Mouse (Mus musculus): ENCODE data around the gene Slc47a1.
"Not testable (repeated sequence)": the region's sequence is repeated elsewhere in the genome, so short reads cannot be mapped to it uniquely, and the experiment has no call there.

The Slc47a1 gene

DNA sequence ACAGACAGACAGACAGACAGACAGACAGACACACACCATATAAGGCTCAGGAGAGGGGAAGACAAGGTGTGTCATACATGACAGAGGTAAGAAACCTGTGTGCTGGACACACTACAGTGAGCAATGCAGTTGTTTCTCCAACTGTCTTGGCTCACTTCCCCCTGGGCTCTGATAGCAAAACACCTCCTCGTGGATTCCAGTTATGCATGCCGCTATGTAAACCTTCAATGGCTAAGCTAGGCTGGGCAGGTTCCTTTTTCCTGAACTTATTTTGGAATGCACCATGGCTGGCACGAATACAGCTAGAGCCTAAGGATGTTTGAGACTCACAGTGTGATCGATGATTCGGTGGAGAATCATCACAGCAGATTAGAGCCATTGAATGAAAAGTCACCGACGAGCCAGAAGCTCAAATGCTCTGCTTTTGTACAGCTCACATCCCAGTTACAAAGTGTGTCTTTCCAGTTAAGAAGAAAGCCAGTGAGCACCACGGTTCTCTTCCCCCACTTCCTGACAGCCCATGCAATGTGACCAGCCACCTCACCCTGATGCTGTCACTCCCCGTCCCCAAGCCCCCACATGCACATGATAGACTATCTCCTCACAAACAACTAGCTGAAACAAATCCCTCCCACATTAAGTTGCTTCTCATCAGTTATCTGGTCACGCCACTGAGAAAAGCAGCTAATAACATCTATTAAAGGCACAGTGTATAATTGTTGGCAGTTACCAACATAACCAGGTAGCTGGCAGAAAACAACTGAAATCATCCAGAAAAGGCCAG, 57.0 kb downstream of the Slc47a1 start:
- in situ Hi-C loops (cut with MboI, MseI), result no loop called here

DNA sequence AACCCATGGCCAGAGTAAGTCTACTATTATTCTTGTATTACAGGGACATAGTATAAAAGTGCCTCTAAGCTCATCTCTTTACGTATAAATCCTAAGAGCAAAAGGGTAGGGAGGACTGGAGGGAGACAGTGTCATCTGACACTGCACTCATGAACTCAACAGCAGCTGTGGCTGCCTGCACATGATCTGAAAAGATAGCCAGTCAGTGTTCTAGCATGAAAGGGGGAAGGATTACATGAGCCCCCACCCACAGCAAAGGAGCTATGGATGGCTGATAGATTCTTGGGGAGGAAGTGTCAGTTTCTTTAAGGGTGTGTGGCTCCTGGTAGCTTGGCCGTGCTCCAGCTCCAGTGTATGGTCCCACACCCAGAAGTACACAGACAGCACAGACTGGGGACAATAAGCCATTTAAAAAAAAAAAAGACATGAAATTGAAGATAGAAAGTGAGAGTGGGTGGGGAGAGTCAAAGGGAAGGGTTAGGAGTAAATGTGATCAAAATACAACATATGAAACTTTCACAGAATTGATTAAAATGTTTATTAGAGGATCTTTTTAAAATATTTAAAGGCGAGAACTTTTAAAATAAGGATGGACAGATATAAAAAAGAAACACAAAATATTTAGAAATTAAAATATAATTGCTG, 58.1 kb downstream of the Slc47a1 start:
- in situ Hi-C loops (cut with MboI, MseI), result no loop called here

DNA sequence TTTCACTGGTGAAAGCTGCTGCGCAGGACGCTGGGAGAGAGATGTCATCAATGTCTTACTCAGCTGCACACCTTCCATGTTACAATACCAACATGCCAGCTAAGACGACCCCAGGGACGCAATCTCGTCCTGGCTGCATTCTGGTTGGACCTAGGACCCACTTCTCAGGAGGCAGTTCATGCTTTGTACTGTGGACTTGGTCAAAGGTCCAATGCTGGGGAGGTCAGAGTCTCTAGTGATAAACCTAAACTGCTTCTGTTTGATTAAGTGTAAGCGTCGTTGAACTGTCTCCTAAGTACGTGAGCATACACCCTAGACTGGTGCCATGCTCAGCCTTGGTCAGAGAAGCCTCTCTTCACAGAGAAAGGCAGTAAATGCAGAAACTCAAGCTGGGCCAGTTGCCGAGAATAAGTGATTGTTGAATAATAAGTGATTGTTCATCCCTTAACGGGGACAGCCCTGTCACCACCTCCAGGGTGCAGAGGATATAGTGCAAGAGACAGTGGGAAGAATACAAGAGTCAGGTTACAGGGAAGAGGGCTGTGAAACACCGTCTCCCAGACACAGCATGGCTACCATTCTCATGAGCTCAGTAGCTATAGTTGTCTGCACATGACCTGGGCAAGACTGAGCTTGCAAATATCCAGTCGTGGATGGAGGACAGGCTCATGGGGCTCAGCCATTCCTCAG, 58.8 kb downstream of the Slc47a1 start:
- in situ Hi-C loops (cut with MboI, MseI), result no loop called here

DNA sequence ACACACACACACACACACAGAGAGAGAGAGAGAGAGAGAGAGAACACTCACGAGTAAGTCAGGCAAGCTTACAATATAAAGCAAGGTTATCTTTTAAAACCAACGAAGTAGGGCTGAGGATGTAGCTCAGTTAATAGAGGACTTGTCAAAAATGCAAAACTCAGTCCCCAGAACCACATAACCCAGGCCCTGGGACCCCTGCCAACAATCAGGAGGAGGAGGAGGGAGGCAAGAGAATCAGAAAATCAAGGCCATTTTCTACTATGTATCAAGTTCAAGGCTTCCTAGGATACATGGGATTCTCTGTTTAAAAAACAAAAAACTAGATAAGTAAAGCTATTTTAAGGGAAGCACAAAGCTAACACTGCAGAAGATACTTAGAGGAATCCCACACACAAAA, 61.3 kb downstream of the Slc47a1 start:
- in situ Hi-C loops (cut with MboI, MseI), result no loop called here

DNA sequence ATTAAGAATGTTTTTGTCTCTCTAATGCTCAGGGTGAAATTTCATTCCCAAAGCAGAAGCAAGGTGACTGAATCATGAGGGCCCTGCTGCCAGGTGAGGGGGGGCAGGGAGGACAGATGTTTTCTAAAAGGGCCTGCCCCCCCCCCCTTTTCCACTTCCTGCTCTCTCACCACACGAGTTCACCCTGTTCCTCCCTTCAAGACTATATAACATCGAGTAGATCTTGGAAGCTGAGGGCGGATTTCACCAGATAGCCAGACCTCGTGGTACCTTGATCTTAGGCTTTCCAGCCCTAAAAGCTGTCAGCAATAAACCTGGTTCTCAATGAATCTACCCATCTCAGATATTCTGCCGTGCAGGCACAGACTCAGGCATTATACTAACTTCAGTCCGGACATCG, 67.8 kb downstream of the Slc47a1 start:
- in situ Hi-C loops (cut with MboI, MseI), result no loop called here

DNA sequence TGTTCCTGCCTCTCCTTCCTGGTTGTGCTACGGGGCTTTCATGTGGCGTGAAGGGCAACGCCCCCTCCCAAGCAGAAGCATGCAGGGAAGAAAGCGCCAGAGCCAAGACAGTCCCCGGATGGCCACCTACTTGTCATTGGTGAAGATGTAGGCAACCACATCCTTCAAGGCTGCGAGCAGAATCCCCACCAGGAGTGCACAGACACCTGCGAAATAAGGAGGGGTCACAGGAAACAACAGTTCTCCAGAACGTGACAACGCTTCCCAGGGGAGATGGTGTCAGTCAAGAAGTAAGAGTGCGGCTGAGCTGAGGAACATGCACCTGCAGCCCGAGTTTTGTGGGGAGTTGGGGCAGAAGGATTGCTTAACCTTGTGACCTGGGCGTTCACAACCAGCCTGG, 68.3 kb downstream of the Slc47a1 start:
- in situ Hi-C loops (cut with MboI, MseI), result no loop called here

DNA sequence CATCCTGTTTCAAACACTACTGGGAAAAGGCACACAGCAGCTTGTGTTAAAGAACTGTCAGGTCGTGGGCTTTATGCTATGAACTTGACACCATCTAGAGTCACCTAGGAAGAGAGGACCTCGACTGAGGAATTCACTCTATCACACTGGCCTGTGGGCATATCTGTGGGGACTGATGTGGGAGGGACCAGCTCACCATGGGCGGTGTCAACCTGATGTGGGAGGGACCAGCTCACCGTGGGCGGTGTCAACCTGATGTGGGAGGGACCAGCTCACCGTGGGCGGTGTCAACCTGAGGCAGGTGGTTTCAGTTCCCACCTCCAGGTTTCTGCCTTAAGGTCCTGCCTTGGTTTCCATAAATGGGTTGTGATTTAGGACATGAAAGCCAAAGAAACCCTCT, 70.3 kb downstream of the Slc47a1 start:
- in situ Hi-C loops (cut with MboI, MseI), result no loop called here

DNA sequence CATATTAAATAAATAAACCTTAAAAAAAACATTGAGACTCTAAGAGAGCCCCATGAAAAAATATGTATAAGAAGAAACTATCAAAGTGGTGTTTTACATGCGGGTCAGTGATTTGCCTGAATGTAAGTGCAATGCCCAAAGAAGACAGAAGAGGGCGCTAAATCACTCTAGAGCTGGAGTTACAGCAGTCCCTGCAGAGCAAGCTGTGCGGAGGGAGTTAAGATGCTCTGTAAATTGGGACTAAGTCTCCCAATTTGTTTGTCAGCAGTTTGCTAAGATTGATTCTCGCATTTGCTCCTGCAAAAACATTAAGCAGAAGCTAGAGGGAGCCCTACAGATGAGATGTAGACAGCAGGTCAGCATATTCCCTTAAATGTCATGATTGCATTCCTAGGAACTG, 72.8 kb downstream of the Slc47a1 start:
- in situ Hi-C loops (cut with MboI, MseI), result no loop called here

DNA sequence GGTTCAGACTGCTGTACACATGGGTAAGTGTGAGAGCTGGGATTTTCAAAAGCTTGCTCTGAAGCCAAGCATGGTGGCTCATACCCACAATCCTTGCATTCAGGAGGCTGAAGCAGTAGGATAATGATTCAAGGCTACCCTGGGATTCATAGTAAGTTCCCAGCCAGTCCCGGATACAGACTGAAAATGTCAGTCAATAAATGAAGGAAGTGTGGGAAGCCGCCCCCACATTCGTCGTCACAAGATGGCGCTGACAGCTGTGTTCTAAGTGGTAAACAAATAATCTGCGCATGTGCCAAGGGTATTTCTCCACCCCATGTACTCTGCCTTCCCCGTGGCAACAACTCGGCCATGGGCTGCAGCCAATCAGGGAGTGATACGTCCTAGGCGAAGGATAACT, 73.6 kb downstream of the Slc47a1 start:
- in situ Hi-C loops (cut with MboI, MseI), result not testable (repeated sequence)

DNA sequence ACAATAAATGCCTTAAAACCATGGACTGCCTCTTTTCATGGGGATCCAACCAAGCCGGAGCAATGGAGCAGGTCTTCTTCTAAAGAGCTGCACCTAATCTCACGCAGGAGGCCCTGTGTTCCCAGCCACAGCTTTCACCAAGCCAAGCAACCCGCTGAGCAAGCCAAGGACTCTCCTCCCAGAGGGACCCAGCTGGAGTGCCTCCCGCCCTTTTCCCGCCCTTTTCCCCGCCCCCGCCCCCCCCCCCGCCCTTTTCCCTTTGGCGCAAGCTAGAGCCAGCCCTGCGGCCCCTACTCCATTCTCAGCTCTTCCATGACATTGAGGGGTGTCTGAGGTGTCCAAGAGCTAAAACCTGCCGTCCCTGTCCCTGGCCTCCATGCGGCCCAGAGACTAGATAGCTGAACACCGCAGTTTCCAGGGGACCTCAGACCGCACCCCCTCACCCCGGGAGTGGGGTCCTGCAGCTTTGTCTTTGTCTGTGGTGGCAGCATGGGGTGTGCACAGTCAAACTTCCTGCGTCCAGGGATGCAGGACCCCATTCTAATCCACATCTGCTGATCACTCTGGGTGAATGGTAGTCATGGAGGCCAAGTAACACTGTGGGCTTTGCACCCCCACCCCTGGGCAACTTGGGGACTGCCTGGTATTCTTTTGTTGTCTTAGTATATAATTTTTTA, 77.3 kb downstream of the Slc47a1 start:
- in situ Hi-C loops (cut with MboI, MseI), result no loop called here

DNA sequence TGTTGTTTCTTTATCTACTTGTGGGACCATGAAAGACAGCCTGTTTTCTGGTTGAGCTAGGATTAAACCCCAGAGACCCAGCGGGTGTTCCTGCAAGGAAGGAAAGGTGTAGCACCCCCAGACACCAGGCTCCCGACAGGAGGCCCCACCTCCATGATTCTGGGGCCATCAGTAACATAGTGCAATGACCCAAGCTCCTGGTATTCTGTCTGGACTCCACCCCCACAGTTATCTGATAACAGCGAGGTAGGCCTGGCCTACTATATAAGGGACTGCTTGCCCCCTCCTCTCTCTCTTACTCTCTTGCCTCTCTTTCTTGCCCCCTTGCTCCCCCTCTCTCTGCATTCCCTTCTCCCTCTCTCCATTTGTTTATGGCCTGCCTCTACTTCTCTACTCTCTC, 77.9 kb downstream of the Slc47a1 start:
- in situ Hi-C loops (cut with MboI, MseI), result no loop called here

DNA sequence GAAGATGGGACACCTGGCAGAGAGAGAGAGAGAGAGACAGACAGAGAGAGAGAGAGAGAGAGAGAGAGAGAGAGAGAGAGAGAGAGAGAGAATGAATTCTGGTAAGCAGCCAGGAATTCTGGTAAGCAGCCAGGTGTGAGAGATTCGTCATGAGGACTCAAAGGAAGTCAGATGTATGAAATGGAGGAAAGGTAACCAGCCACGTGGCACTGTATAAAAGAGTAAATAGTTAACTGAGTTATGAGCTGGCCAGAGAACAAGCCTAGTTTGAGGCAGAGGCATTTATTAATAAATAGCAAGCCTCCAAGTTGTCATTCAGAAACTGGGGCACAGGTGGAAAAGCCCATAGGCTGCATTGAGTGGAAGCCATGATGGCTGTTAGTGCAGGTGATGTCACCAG, 80.2 kb downstream of the Slc47a1 start:
- in situ Hi-C loops (cut with MboI, MseI), result no loop called here

DNA sequence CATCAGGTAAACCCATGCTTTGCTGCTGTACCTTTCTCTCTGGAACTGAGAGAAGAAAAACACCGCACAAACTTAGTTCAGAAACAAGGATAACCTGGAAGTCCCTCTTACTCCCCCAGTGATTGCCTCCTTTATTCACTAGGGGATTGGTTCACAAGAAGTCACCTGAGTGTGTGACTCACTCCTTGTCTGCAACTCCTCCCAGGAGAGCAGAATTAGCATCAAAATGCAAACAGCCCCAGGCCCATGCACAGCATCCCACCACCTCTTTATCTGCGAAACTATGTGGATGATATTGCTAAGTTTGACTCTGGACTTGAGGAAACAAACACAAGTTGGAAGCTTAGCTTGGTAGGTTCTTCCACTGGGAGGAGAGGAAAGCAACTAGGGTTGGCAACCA, 80.8 kb downstream of the Slc47a1 start:
- in situ Hi-C loops (cut with MboI, MseI), result no loop called here

DNA sequence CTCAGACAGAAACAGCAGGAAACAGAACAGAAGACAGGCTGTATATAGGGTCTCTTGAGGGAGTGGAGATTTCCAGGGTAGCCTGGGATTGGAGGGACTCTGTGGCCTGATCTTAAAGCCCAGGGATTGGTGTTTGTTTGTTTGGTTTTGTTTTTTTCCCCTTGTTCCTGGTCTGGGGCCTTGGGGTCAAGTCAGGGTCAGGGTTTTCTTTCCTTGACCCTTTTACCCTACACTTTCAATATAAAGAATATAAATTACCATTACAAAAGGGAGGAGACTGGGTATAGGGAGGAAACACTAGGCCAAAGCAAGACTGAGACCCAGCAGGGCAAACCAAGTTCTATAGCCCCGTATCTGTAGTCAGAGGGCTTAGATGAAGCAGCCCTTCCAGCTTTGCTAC, 81.6 kb downstream of the Slc47a1 start:
- in situ Hi-C loops (cut with MboI, MseI), result no loop called here

DNA sequence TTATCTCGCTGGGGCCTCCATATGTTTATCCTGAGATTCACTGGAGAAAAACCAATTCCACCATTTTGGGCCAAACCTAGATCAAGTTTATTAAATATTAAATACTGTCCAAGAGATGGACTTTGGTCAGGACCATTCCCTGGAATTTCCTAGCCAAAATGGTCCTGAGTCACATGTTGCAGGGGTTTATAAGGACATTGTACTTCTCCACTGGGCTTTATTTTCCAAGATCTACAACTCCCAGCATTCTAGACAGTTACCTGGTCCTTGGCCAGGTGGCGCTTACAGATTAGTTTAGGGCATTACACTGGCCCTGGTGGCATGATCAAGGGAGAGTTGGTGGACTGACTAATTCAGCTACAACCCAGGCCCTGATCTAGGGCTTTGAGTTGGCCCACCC, 82.6 kb downstream of the Slc47a1 start:
- in situ Hi-C loops (cut with MboI, MseI), result no loop called here

DNA sequence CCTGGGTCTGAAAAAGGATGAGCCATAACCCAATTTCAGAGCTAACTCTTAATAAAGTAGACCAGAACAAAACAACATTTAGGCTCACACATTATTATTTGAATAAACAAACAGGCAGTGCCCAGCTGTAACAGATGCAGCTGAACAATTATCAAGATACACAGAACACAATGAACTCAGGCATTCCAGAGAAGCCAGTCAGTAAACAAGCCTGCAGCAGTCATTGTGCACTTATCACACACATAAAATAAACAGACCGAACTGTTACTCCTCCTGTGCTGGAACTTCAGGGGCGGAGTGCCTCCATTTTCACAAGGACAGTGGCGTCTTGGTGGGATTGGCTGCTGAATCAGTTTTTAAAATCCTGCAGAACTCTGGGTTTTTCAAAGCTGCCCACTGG, 83.7 kb downstream of the Slc47a1 start:
- in situ Hi-C loops (cut with MboI, MseI), result no loop called here
